Mouse (Mus musculus): ENCODE results near the gene Kalrn. TPM values are rescaled to one million over a fixed set of nuclear protein-coding genes. Genes with fewer than 3 reads are reported as not detected.
A peak's percentile ranks its signal among the peaks of the same experiment; 100 is the strongest.

Kalrn gene
- total RNA-seq, 2 experiments from 2014 or later = 29.5 to 33.7 TPM

DNA sequence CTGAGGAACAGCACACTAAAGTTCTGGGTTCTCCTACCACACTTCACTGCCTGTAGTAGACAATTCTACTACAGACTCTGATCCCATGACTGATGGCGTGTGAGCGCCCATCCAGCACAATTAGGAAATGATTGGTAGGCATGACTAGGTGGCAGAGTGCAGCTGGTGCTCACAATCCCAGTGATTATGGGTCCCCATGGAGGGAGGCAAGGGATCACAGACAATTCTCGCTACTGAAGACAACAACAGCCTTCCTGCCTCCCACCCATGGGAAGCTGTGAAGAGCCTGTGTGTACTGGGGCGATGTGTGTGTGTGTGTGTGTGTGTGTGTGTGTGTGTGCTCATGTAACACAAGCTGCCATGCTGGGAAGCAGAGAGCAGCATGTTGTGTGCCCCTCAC lies 190.3 kb downstream of the Kalrn start:
- intact Hi-C loops (cut with DNase I) = no loop called here
- no peak for DNase-seq

GRCm38 (mm10) chr16:34376166-34376857 lies 197.0 kb downstream of the Kalrn start:
- no peak for DNase-seq

GRCm38 (mm10) chr16:34373519-34373918 lies 199.8 kb downstream of the Kalrn start:
- no peak for DNase-seq
- intact Hi-C loops (cut with DNase I) = loop anchor here (5.0 kb wide), 1 partner anchor 39 kb away; no protein-coding TSS in a partner anchor

More at GRCm38 (mm10) chr16:34376166-34376857, 197.0 kb downstream of the Kalrn start:
- intact Hi-C loops (cut with DNase I) = no loop called here

- intact Hi-C loops (cut with DNase I) = loop anchor here (5.0 kb wide), 1 partner anchor 40 kb away; no protein-coding TSS in a partner anchor
These were observed 201.1 kb downstream of the Kalrn start for GRCm38 (mm10) chr16:34372103-34372741.

GRCm38 (mm10) chr16:34359206-34359605 lies 214.1 kb downstream of the Kalrn start:
- DNase-seq = no peak

More at GRCm38 (mm10) chr16:34372103-34372741, 201.1 kb downstream of the Kalrn start:
- peak; percentile 60 to 63 for DNase-seq

DNA sequence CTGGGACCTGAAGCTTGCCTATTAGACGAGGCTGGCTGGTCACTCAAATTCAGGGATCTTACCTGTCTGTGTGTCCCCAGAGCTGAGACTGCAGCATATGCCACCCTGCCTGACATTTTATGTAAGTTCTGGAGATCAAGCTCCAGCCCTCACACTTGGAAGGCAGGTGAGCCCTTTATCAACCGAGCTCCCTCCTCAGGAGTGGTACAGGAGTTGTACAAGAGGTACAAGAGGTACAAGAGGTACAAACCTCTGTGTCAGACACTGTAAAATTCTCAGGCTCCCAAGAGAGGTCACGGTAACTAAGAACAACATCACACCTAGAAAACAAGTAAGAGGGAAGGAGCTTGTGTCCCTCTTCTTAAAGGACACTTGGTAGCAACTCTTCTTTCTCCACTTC lies 217.8 kb downstream of the Kalrn start:
- DNase-seq = no peak
- intact Hi-C loops (cut with DNase I) = no loop called here

More at GRCm38 (mm10) chr16:34359206-34359605, 214.1 kb downstream of the Kalrn start:
- intact Hi-C loops (cut with DNase I) = no loop called here

DNA sequence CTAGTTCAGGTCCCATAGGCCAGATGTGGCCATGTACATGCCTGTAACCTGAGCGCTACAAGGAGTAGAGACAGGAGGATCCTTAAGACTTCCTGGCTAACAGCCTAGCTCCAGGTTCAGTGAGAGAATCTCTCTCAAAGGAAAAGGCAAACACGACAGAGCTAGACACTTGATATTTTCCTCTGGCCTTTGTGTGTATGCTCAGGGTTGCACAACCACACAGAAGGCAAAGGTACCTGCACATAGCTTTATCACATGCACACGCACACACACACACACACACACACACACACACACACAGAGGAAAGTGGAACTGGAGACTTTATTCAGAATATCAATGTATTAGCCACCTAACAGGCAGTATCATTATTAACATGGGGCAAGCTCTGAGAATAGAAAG lies 219.3 kb downstream of the Kalrn start:
- no peak for DNase-seq
- intact Hi-C loops (cut with DNase I) = no loop called here

GRCm38 (mm10) chr16:34352747-34353146 lies 220.6 kb downstream of the Kalrn start:
- intact Hi-C loops (cut with DNase I) = no loop called here
- DNase-seq = peak; percentile 47 to 61

- no peak for DNase-seq
- intact Hi-C loops (cut with DNase I) = no loop called here
These were observed 221.7 kb downstream of the Kalrn start for GRCm38 (mm10) chr16:34351575-34352150.

GRCm38 (mm10) chr16:34347574-34347973 lies 225.8 kb downstream of the Kalrn start:
- DNase-seq = peak in 1 of 2 experiments; percentile 41
- intact Hi-C loops (cut with DNase I) = loop anchor here (5.0 kb wide), 2 partner anchors 120 to 225 kb away; partner anchors contain the start of gene Kalrn

DNA sequence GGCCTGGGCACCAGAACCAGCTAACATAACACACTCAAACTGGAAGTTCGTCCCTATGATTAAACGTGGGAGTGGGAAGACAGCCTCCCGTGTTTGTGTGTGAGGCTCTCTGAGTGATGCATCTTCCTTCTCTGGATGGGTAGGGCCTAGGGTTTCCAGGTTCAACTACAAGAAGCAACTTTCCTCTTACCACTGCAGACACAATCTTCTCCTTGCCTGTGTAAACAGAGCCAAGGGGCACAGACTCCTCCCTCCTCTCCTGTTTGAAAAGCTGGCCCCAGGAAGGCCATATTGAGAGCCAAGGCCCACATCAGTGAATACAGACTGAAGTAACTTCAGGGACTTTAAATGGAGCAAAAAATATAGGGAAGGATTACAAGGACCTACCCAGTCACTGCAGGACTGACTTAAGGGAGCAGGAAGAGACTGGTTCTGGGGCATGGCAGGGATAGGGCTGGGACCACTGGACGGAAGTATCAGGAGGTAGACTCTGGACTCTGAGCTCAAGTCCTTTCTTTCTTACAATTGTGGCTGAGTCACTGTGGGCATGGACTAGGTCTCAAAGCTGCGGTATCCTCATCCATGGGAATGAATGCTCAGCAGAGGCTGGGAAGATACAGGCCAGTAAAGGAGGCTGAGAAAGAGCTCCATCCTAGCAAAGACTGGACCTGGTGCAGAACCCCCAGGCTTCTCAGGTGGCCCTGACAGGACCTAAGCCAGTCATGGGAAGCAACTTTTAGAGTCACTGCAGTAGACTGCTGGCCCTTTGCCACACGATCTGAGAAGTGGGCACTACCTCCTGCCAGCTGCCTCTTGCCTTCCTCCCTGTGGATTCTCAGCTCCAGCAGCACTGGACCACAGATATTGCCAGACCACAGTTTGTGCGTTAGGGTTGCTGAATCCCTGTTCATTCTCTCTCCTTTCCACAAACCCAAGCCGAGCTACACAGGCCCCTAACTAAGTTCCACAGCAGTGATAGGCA lies 228.1 kb downstream of the Kalrn start:
- DNase-seq = no peak
- intact Hi-C loops (cut with DNase I) = loop anchor here (2.0 to 5.0 kb wide), 4 partner anchors 122 to 356 kb away; partner anchors contain the start of gene Kalrn

- peak; percentile 58 to 67 for DNase-seq
- intact Hi-C loops (cut with DNase I) = loop anchor here (2.0 kb wide), 2 partner anchors 261 to 357 kb away; no protein-coding TSS in a partner anchor
These were observed 229.4 kb downstream of the Kalrn start for GRCm38 (mm10) chr16:34343968-34344367.

GRCm38 (mm10) chr16:34343161-34343560 lies 230.2 kb downstream of the Kalrn start:
- intact Hi-C loops (cut with DNase I) = no loop called here

GRCm38 (mm10) chr16:34342369-34343160 lies 230.8 kb downstream of the Kalrn start:
- peak; percentile 28 to 29 for DNase-seq
- intact Hi-C loops (cut with DNase I) = no loop called here

More at GRCm38 (mm10) chr16:34343161-34343560, 230.2 kb downstream of the Kalrn start:
- no peak for DNase-seq

DNA sequence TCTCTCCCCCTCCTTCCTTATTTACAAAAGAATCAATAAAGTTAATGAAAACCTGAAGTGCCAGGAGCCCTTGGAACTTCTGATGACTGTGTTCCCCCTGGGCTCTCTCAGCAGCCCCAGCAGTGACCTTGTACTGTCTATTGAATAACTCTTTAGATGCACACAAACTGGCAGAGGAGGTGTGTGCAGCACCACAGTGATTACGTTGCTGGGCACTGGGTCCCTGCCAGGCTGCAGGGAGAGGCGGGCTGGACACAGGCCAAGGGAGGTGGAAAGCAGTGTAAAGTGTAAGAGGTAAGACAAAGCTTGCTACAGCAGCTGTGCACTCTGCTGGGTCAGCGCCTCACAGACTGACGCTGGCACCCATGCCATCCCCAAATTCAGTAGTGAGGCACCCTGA lies 238.4 kb downstream of the Kalrn start:
- intact Hi-C loops (cut with DNase I) = no loop called here

GRCm38 (mm10) chr16:34331630-34332029 lies 241.7 kb downstream of the Kalrn start:
- intact Hi-C loops (cut with DNase I) = no loop called here
- DNase-seq = peak; percentile 34 to 52

More for the DNA sequence above, 238.4 kb downstream of the Kalrn start:
- peak; percentile 66 to 67 for DNase-seq

DNA sequence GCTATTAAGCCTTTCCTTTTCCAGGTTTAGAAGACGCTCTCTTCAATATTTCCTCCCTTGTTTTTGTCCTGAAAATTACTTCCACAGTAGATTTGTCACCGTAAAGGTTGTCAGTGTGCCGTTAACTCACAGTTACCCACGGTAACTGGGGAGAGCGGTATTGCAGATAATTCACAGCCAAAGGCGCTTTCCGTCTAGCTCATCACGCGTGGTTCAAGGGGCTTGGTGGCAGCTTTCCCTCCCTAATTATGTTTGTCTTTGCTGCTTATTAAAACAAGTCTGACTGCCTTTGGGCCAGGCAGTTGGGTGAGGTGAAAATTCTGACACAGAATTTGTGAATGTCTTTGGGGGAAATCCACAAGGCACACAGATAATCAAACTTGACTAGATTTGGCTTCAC lies 243.5 kb downstream of the Kalrn start:
- no peak for DNase-seq
- intact Hi-C loops (cut with DNase I) = no loop called here

DNA sequence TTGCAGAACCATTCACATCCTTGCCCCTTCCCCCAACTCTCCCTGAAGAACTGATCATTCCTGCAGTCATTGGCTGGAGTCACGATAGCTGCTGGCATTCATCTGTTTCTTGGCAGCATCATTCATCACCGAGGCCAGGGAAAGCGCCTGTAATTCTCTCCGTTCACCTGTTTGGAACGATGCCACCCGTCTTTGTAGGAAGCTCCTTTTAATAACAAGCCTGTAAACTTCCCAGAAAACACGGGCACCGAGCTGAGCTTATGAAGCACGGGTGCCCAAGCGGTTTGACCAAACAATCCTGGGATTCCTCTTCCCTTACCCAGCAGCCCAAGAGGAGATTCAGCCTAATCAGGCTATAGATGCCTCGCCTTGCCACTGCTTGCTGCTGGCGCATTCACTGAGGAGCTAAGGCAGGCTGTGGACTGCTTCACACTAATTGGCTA lies 243.9 kb downstream of the Kalrn start:
- no peak for DNase-seq

GRCm38 (mm10) chr16:34327890-34328289 lies 245.4 kb downstream of the Kalrn start:
- intact Hi-C loops (cut with DNase I) = no loop called here
- no peak for DNase-seq

More for the DNA sequence above, 243.9 kb downstream of the Kalrn start:
- intact Hi-C loops (cut with DNase I) = no loop called here

All from heart, postnatal 14 days (tissue).